Mouse (Mus musculus): Measurements from ENCODE around the gene Sypl.

Gene Sypl

GRCm38 (mm10) chr12:32953596-32954215, at the start of gene Sypl:
Gene Sypl, plus strand, starts transcription at chr12:32953891.
- DNase-seq: peak; percentile 99

GRCm38 (mm10) chr12:32909686-32910085, 44.0 kb upstream of the Sypl start:
- DNase-seq: no peak

- DNase-seq: peak; percentile 72
Measured at GRCm38 (mm10) chr12:32910092-32910491, 43.6 kb upstream of the Sypl start.

- peak; percentile 39 for DNase-seq
Measured at GRCm38 (mm10) chr12:32910560-32911194, 43.0 kb upstream of the Sypl start.

GRCm38 (mm10) chr12:32911569-32911968, 42.1 kb upstream of the Sypl start:
- no peak for DNase-seq

GRCm38 (mm10) chr12:32912772-32913171, 40.9 kb upstream of the Sypl start:
- DNase-seq: no peak

- DNase-seq: no peak
Measured at GRCm38 (mm10) chr12:32918683-32919082, 35.0 kb upstream of the Sypl start.

- no peak for DNase-seq
Measured at GRCm38 (mm10) chr12:32919091-32919490, 34.6 kb upstream of the Sypl start.

- DNase-seq: no peak
Measured at GRCm38 (mm10) chr12:32919527-32919926, 34.2 kb upstream of the Sypl start.

- peak; percentile 81 for DNase-seq
Measured at GRCm38 (mm10) chr12:32920185-32920788, 33.4 kb upstream of the Sypl start.

GRCm38 (mm10) chr12:32921071-32921470, 32.6 kb upstream of the Sypl start:
- DNase-seq: no peak

GRCm38 (mm10) chr12:32921532-32922131, 32.1 kb upstream of the Sypl start:
- DNase-seq: no peak

- DNase-seq: no peak
Measured at GRCm38 (mm10) chr12:32924245-32924644, 29.4 kb upstream of the Sypl start.

GRCm38 (mm10) chr12:32926331-32927172, 27.1 kb upstream of the Sypl start:
- DNase-seq: peak; percentile 50

GRCm38 (mm10) chr12:32927231-32927835, 26.4 kb upstream of the Sypl start:
- no peak for DNase-seq

GRCm38 (mm10) chr12:32928180-32928579, 25.5 kb upstream of the Sypl start:
- DNase-seq: no peak

GRCm38 (mm10) chr12:32929831-32930513, 23.7 kb upstream of the Sypl start:
- peak; percentile 48 for DNase-seq

GRCm38 (mm10) chr12:32930566-32930965, 23.1 kb upstream of the Sypl start:
- no peak for DNase-seq

- DNase-seq: peak; percentile 44
Measured at GRCm38 (mm10) chr12:32936246-32936946, 17.3 kb upstream of the Sypl start.

- no peak for DNase-seq
Measured at GRCm38 (mm10) chr12:32941141-32941540, 12.6 kb upstream of the Sypl start.

- DNase-seq: peak; percentile 85
Measured at GRCm38 (mm10) chr12:32943347-32943746, 10.3 kb upstream of the Sypl start.
